Comparison of ENCODE assay signal across 32 mouse cellular contexts in genomic region chr8:70535701-70536100, GRCm38 (mm10).
"Had no signal": no experiment of that assay in that cellular context is flagged by ENCODE, and none has a peak within 500 bp of the region (broad histone marks: within the 10 kb centered on the region; RNA-seq: fewer than 3 reads in every experiment).

No protein-coding gene starts in this region.

- H3K9me3 ChIP-seq: heart, embryonic 10.5 days; heart, embryonic 12.5 days; heart, embryonic 13.5 days; heart, embryonic 15.5 days; hindbrain, embryonic 10.5 days; hindbrain, embryonic 12.5 days; hindbrain, embryonic 13.5 days; hindbrain, embryonic 15.5 days; intestine, embryonic 15.5 days; kidney, embryonic 15.5 days had no signal

- DNase-seq: heart, postnatal 10 days; heart, postnatal 14 days; heart, postnatal 36 days; heart, postnatal 4 days; kidney, adult 11 months; kidney, adult 18-20 months; kidney, adult 2 months; kidney, adult 8-10 months; kidney, adult 9 months; kidney, postnatal 10 days; kidney, postnatal 14 days; kidney, postnatal 25 days; kidney, postnatal 36 days; kidney, postnatal 4 days; layer of hippocampus, adult 9-11 months; layer of hippocampus, postnatal 36 days had no signal

- ATAC-seq: hindbrain, embryonic 16.5 days; hindbrain, postnatal 0 days; inflammation-experienced regulatory T-cells, adult 6 months; intestine, embryonic 15.5 days; intestine, embryonic 16.5 days; intestine, postnatal 0 days had no signal

- H3K4me3 ChIP-seq: heart, embryonic 10.5 days; heart, embryonic 12.5 days; heart, embryonic 13.5 days; heart, embryonic 15.5 days; hindbrain, embryonic 10.5 days; hindbrain, embryonic 12.5 days; hindbrain, embryonic 13.5 days; hindbrain, embryonic 15.5 days; intestine, embryonic 15.5 days; kidney, embryonic 15.5 days; layer of hippocampus, adult 2 months had no signal

- H3K27me3 ChIP-seq: heart, embryonic 12.5 days; heart, embryonic 13.5 days; heart, embryonic 15.5 days; hindbrain, embryonic 12.5 days; hindbrain, embryonic 13.5 days; hindbrain, embryonic 15.5 days; intestine, embryonic 15.5 days; kidney, embryonic 15.5 days had no signal
